Mouse (Mus musculus): ENCODE measurements around the gene Ulk4.
A peak's percentile ranks its signal among the peaks of the same experiment; 100 is the strongest.

The Ulk4 gene

GRCm38 (mm10) chr9:120983849-120984248 lies 293.1 kb downstream of the Ulk4 start:
- DNase-seq (ENCODE audit: low spot score in 2 of 2) = no peak

- DNase-seq (ENCODE audit: low spot score in 2 of 2) = no peak
Observed at GRCm38 (mm10) chr9:120981777-120982176, 295.2 kb downstream of the Ulk4 start.

GRCm38 (mm10) chr9:120976856-120977255 lies 300.1 kb downstream of the Ulk4 start:
- no peak for DNase-seq (ENCODE audit: low spot score in 2 of 2)

GRCm38 (mm10) chr9:120976158-120976557 lies 300.8 kb downstream of the Ulk4 start:
- DNase-seq (ENCODE audit: low spot score in 2 of 2) = peak; percentile 55 to 82

- DNase-seq (ENCODE audit: low spot score in 2 of 2) = no peak
Observed at GRCm38 (mm10) chr9:120974209-120974608, 302.8 kb downstream of the Ulk4 start.

GRCm38 (mm10) chr9:120973026-120973515 lies 303.9 kb downstream of the Ulk4 start:
- DNase-seq (ENCODE audit: low spot score in 2 of 2) = no peak

- no peak for DNase-seq (ENCODE audit: low spot score in 2 of 2)
Observed at GRCm38 (mm10) chr9:120965007-120965406, 312.0 kb downstream of the Ulk4 start.

GRCm38 (mm10) chr9:120964224-120964623 lies 312.8 kb downstream of the Ulk4 start:
- DNase-seq (ENCODE audit: low spot score in 2 of 2) = no peak

- DNase-seq (ENCODE audit: low spot score in 2 of 2) = no peak
Observed at GRCm38 (mm10) chr9:120963720-120964119, 313.3 kb downstream of the Ulk4 start.

- DNase-seq (ENCODE audit: low spot score in 2 of 2) = no peak
Observed at GRCm38 (mm10) chr9:120963104-120963503, 313.9 kb downstream of the Ulk4 start.

- DNase-seq (ENCODE audit: low spot score in 2 of 2) = no peak
Observed at GRCm38 (mm10) chr9:120961969-120962700, 314.9 kb downstream of the Ulk4 start.

GRCm38 (mm10) chr9:120961466-120961865 lies 315.5 kb downstream of the Ulk4 start:
- DNase-seq (ENCODE audit: low spot score in 2 of 2) = no peak

- no peak for DNase-seq (ENCODE audit: low spot score in 2 of 2)
Observed at GRCm38 (mm10) chr9:120960611-120961010, 316.4 kb downstream of the Ulk4 start.

GRCm38 (mm10) chr9:120959225-120959624 lies 317.8 kb downstream of the Ulk4 start:
- DNase-seq (ENCODE audit: low spot score in 2 of 2) = no peak

GRCm38 (mm10) chr9:120958560-120958959 lies 318.4 kb downstream of the Ulk4 start:
- no peak for DNase-seq (ENCODE audit: low spot score in 2 of 2)

GRCm38 (mm10) chr9:120958051-120958450 lies 318.9 kb downstream of the Ulk4 start:
- DNase-seq (ENCODE audit: low spot score in 2 of 2) = no peak

GRCm38 (mm10) chr9:120951947-120952346 lies 325.1 kb downstream of the Ulk4 start:
- DNase-seq (ENCODE audit: low spot score in 2 of 2) = no peak

GRCm38 (mm10) chr9:120950761-120951160 lies 326.2 kb downstream of the Ulk4 start:
- DNase-seq (ENCODE audit: low spot score in 2 of 2) = peak in 1 of 2 experiments; percentile 15

- DNase-seq (ENCODE audit: low spot score in 2 of 2) = no peak
Observed at GRCm38 (mm10) chr9:120948832-120949231, 328.2 kb downstream of the Ulk4 start.

- no peak for DNase-seq (ENCODE audit: low spot score in 2 of 2)
Observed at GRCm38 (mm10) chr9:120946131-120946530, 330.9 kb downstream of the Ulk4 start.

- DNase-seq (ENCODE audit: low spot score in 2 of 2) = no peak
Observed at GRCm38 (mm10) chr9:120944211-120944610, 332.8 kb downstream of the Ulk4 start.

GRCm38 (mm10) chr9:120943757-120944156 lies 333.2 kb downstream of the Ulk4 start:
- no peak for DNase-seq (ENCODE audit: low spot score in 2 of 2)

GRCm38 (mm10) chr9:120940858-120941257 lies 336.1 kb downstream of the Ulk4 start:
- no peak for DNase-seq (ENCODE audit: low spot score in 2 of 2)

- peak; percentile 75 to 81 for DNase-seq (ENCODE audit: low spot score in 2 of 2)
Observed at GRCm38 (mm10) chr9:120936351-120936750, 340.6 kb downstream of the Ulk4 start.

Measured in right cerebral cortex, postnatal 10 days (tissue).